Mouse (Mus musculus) kidney, postnatal 25 days (tissue): ENCODE results near the gene Idnk.
A peak's percentile ranks its signal among the peaks of the same experiment; 100 is the strongest.
"Not testable (repeated sequence)": the region's sequence is repeated elsewhere in the genome, so short reads cannot be mapped to it uniquely, and the experiment has no call there.

Experiments
- DNase-seq, 2 experiments: peaks; one replicate each; pipeline ENCODE4 v3.0.0; 2021; ENCODE audit warnings: mixed read lengths in 2 of 2

Idnk gene

GRCm38 (mm10) chr13:58157447-58158098, at the start of gene Idnk:
TSS of gene Idnk (plus strand) at chr13:58157649.
- peak; percentile 94 to 95 for DNase-seq

GRCm38 (mm10) chr13:58111306-58111705, 46.1 kb upstream of the Idnk start:
- no peak for DNase-seq

GRCm38 (mm10) chr13:58112191-58112590, 45.3 kb upstream of the Idnk start:
- DNase-seq: no peak

GRCm38 (mm10) chr13:58112601-58113041, 44.8 kb upstream of the Idnk start:
- DNase-seq: no peak

GRCm38 (mm10) chr13:58113061-58113900, 44.2 kb upstream of the Idnk start, which contains the start of gene Klhl3:
TSS of gene Klhl3 (minus strand) at chr13:58113592.
- peak; percentile 72 to 79 for DNase-seq

GRCm38 (mm10) chr13:58115227-58115626, 42.2 kb upstream of the Idnk start:
- DNase-seq: peak; percentile 68 to 76

GRCm38 (mm10) chr13:58116801-58117200, 40.6 kb upstream of the Idnk start:
- DNase-seq: no peak

GRCm38 (mm10) chr13:58117318-58118017, 40.0 kb upstream of the Idnk start:
- DNase-seq: peak; percentile 68 to 73

GRCm38 (mm10) chr13:58122786-58123297, 34.6 kb upstream of the Idnk start:
- DNase-seq: peak; percentile 45 to 70

GRCm38 (mm10) chr13:58123381-58123780, 34.1 kb upstream of the Idnk start:
- peak; percentile 67 to 89 for DNase-seq

GRCm38 (mm10) chr13:58124278-58124677, 33.2 kb upstream of the Idnk start:
- DNase-seq: no peak

GRCm38 (mm10) chr13:58124989-58125388, 32.5 kb upstream of the Idnk start:
- peak in 1 of 2 experiments; percentile 1 for DNase-seq

- DNase-seq: peak; percentile 46 to 68
Measured at GRCm38 (mm10) chr13:58126126-58126525, 31.3 kb upstream of the Idnk start.

- peak; percentile 2 to 47 for DNase-seq
Measured at GRCm38 (mm10) chr13:58126862-58127765, 30.3 kb upstream of the Idnk start.

GRCm38 (mm10) chr13:58127766-58128361, 29.6 kb upstream of the Idnk start:
- DNase-seq: peak; percentile 51 to 66

GRCm38 (mm10) chr13:58128396-58128767, 29.1 kb upstream of the Idnk start, which contains the start of gene Hnrnpa0:
TSS of gene Hnrnpa0 (minus strand) at chr13:58128556.
- peak; percentile 94 to 97 for DNase-seq

- DNase-seq: peak; percentile 95 to 99
Measured at GRCm38 (mm10) chr13:58128768-58129671, 28.4 kb upstream of the Idnk start.

GRCm38 (mm10) chr13:58129687-58130246, 27.7 kb upstream of the Idnk start:
- DNase-seq: no peak

GRCm38 (mm10) chr13:58131692-58132091, 25.8 kb upstream of the Idnk start:
- DNase-seq: no peak

- not testable (repeated sequence) for DNase-seq
Measured at GRCm38 (mm10) chr13:58146603-58147002, 10.8 kb upstream of the Idnk start.
